Mouse (Mus musculus) limb, embryonic 12.5 days (tissue): Measurements from ENCODE around the gene Creb5. TPM values are rescaled to one million over a fixed set of nuclear protein-coding genes. Genes with fewer than 3 reads are reported as not detected.
A peak's percentile ranks its signal among the peaks of the same experiment; 100 is the strongest.

Experiments
- ATAC-seq: fragments of 200-750 bp; cut with Nextera tagmentation; 2 replicates; pipeline ENCODE4 v1.8.0; 2017; ENCODE audit warnings: low read depth, moderate TSS enrichment; ENCODE audit not compliant: insufficient number of reproducible peaks, insufficient read depth, low FRiP score, low TSS enrichment
- H3K27ac ChIP-seq: fragments of 300-500 bp; sonication (generic); 2 replicates; pipeline ENCODE4 v1.5.1; 2016; ENCODE audit warnings: mild to moderate bottlenecking, moderate library complexity
- H3K27me3 ChIP-seq: fragments of 300-500 bp; sonication (generic); 2 replicates; pipeline ENCODE4 v1.6.1; 2016; ENCODE audit warnings: mild to moderate bottlenecking, moderate library complexity
- H3K36me3 ChIP-seq: fragments of 300-500 bp; sonication (generic); 2 replicates; pipeline ENCODE4 v1.6.1; 2016; ENCODE audit warnings: mild to moderate bottlenecking, moderate library complexity
- H3K4me1 ChIP-seq: fragments of 300-500 bp; sonication (generic); replicated peaks from 2 replicates; pipeline ENCODE4 v1.6.1; 2016
- H3K4me2 ChIP-seq: fragments of 300-500 bp; sonication (generic); 2 replicates; pipeline ENCODE4 v1.6.1; 2016; ENCODE audit warnings: mild to moderate bottlenecking, moderate library complexity
- H3K4me3 ChIP-seq: fragments of 300-500 bp; sonication (generic); replicated peaks from 2 replicates; pipeline ENCODE4 v1.5.1; 2016; ENCODE audit warnings: mild to moderate bottlenecking
- H3K9ac ChIP-seq: fragments of 300-500 bp; sonication (generic); replicated peaks from 2 replicates; pipeline ENCODE4 v1.6.1; 2016; ENCODE audit warnings: mild to moderate bottlenecking, moderate library complexity
- H3K9me3 ChIP-seq: fragments of 300-500 bp; sonication (generic); 2 replicates; pipeline ENCODE4 v1.6.1; 2016; ENCODE audit warnings: mild to moderate bottlenecking, moderate library complexity
- WGBS: fragments of 180-500 bp; shearing (Covaris S2); methylation state at CpG from one replicate; pipeline ENCODE4 v1.1.7; 2016; 5-methylcytosine and 5-hydroxymethylcytosine counted together
- polyA plus RNA-seq: library from polyadenylated mRNA; unstranded; fragments of >200 nt; fragmentation: Nextera tagmentation; extraction: Ambion mirVana; gene quantifications from 2 replicates; pipeline ENCODE4 v1.2.1, GENCODE M21; 2016

Creb5 gene
- polyA plus RNA-seq, 1 experiment from 2014 or later, result 84.2 TPM

DNA sequence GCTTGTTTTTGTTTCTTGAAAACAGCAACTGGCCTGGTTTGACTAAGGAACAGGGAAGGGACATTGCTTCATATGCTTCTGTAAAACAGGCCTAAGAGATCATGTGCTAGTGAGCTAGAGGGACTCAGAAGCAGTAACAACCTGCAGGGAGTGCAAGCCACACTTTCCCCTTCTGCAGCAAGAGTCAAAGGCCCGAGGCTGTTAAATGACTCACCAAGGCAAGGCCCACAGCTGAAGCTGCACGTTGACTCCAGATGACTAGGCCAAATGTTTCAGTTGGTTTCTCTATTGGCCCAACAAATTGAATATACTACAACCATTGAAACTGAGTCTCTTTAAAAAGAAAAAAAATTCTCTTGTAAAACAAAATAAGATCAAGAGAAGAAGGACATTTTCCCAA is 417.4 kb downstream of the Creb5 start:
- Histone ChIP-seq H3K27ac (no peak overlapping the region), H3K9ac (no peak overlapping the region), H3K9me3 (no peaks in the 10 kb centered on the region), H3K4me2 (no peak overlapping the region), H3K4me3 (no peak overlapping the region), H3K27me3 (no peaks in the 10 kb centered on the region), H3K36me3 (no peaks in the 10 kb centered on the region), H3K4me1 (peaks cover 3% of the 10 kb centered on the region; the same call in 1 of the 2 replicates)
- no peak for ATAC-seq
- 12% methylated on average over 2 of the region's 2 CpGs for WGBS

DNA sequence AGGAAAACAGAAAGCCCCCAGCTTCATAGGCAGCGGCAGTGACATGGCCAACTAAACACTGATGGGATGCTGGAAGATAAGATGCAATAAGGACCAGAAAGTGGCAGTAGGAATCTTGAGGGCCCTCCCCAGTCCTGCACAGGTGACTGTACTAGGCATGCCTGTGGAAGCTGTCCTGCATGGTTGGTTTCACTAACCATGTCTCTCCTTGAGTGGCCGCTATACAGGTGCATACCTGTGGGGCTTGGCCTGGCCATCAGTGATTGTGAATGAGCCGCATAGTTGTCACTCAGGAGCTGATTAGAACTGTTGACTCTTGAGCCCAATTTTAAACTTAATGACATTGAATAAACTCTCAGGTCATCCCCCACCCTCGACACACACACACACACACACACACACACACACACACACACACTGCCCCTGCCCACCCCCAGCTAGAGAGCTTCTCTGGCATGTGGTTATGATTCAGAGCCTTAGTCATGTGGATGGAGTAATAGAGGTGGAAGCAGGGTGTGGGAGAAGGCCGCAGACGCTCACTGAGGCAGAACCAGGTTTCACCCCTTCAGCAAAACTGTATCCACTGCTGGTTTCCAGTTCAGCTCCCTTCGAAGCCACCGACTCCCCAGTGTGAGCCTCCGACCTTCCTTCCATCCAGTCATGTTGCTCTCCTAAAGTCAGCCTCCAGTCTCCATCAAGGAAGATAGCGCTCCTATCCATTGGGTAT is 419.7 kb downstream of the Creb5 start:
- Histone ChIP-seq H3K9ac (no peak overlapping the region), H3K9me3 (no peaks in the 10 kb centered on the region), H3K27ac (no peak overlapping the region), H3K27me3 (no peaks in the 10 kb centered on the region), H3K4me1 (peaks cover 3% of the 10 kb centered on the region; the same call in 1 of the 2 replicates), H3K4me3 (no peak overlapping the region), H3K36me3 (no peaks in the 10 kb centered on the region), H3K4me2 (no peak overlapping the region)
- WGBS, result 84% methylated on average over 10 of the region's 10 CpGs
- ATAC-seq, result no peak

DNA sequence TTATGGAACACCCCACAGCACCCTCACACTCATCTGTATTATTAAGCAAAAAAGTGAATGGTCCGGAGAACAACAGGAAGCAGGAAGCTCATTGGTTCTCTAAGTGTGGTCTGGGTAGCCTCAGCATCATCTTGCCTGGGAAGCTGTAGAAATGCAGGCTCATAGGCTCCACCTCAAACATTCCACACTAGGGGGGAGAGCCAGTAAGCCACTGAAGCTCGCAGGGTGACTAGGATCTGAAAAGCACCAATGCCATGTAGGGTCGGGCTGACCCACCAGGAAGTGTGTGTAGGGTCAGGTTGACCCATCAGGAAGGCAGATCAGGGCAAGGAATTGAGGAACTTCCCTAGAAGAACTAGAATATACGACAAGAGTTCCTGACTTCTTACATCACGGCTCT is 420.7 kb downstream of the Creb5 start:
- H3K36me3 ChIP-seq, result no peaks in the 10 kb centered on the region
- no peak overlapping the region for H3K4me2 ChIP-seq
- peaks cover 3% of the 10 kb centered on the region; the same call in 1 of the 2 replicates for H3K4me1 ChIP-seq
- H3K27ac ChIP-seq, result no peak overlapping the region
- no peaks in the 10 kb centered on the region for H3K9me3 ChIP-seq
- no peaks in the 10 kb centered on the region for H3K27me3 ChIP-seq
- 68% methylated on average over 5 of the region's 5 CpGs for WGBS
- no peak overlapping the region for H3K4me3 ChIP-seq
- no peak for ATAC-seq
- H3K9ac ChIP-seq, result no peak overlapping the region

GRCm38 (mm10) chr6:53709694-53710442 is 422.8 kb downstream of the Creb5 start:
- no peak overlapping the region for H3K9ac ChIP-seq
- WGBS, result 89% methylated on average over 14 of the region's 14 CpGs
- peaks cover 5% of the 10 kb centered on the region; the same call in 1 of the 2 replicates for H3K4me1 ChIP-seq
- no peaks in the 10 kb centered on the region for H3K36me3 ChIP-seq
- H3K4me2 ChIP-seq, result no peak overlapping the region
- ATAC-seq, result no peak
- H3K9me3 ChIP-seq, result no peaks in the 10 kb centered on the region
- H3K4me3 ChIP-seq, result no peak overlapping the region
- H3K27me3 ChIP-seq, result no peaks in the 10 kb centered on the region
- no peak overlapping the region for H3K27ac ChIP-seq

DNA sequence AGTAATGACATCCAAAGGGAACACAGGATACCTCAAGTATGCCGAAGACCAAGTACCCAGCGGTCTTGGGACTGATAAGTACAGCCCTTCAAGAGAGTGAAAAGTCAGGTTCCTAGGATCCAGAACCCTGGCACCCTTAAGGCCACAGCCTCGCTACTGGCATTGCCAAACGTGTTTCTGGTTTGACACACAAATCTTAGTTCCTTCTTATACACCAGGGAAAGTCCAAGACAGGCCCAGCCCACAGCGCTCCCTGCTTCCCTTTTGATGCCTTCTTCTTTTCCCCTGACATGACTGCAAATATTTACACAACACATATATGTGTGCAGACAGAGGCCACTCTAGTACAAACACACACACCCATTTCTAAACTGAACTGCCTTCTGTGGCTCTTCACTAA is 423.5 kb downstream of the Creb5 start:
- H3K9ac ChIP-seq, result no peak overlapping the region
- no peak overlapping the region for H3K4me3 ChIP-seq
- no peak for ATAC-seq
- 86% methylated on average over 5 of the region's 5 CpGs for WGBS
- H3K27me3 ChIP-seq, result no peaks in the 10 kb centered on the region
- H3K4me2 ChIP-seq, result no peak overlapping the region
- H3K4me1 ChIP-seq, result peaks cover 6% of the 10 kb centered on the region; the same call in 1 of the 2 replicates
- no peaks in the 10 kb centered on the region for H3K36me3 ChIP-seq
- no peaks in the 10 kb centered on the region for H3K9me3 ChIP-seq
- no peak overlapping the region for H3K27ac ChIP-seq

- no peak for ATAC-seq
- Histone ChIP-seq H3K36me3 (no peaks in the 10 kb centered on the region), H3K9me3 (no peaks in the 10 kb centered on the region), H3K9ac (no peak overlapping the region), H3K4me3 (no peak overlapping the region), H3K27ac (no peak overlapping the region), H3K4me1 (peaks cover 5% of the 10 kb centered on the region; the same call in 1 of the 2 replicates), H3K27me3 (no peaks in the 10 kb centered on the region), H3K4me2 (no peak overlapping the region)
- 76% methylated on average over 9 of the region's 9 CpGs for WGBS
These were observed 426.1 kb downstream of the Creb5 start for GRCm38 (mm10) chr6:53713152-53713551.

DNA sequence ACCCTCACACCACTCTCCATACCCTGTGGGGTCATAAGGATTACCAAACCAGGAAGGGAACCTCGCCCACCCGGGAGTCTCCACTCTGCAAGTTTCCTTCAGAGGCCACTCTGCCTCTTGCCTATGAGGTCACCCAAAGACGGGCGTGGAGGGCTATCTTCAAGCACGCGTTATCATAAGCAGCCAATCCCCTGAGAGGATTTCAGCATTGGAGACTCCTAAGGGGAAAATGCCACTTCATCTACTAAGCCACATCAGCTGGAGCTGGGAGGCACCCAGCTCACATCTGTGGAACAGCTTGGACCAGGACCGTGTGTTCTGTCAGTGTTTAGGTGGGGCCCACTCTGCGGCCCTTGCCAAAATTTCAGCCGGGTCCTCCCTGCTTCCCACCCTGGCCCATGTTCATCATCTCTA is 427.8 kb downstream of the Creb5 start:
- no peaks in the 10 kb centered on the region for H3K36me3 ChIP-seq
- no peak overlapping the region for H3K4me3 ChIP-seq
- no peaks in the 10 kb centered on the region for H3K9me3 ChIP-seq
- 91% methylated on average over 9 of the region's 9 CpGs for WGBS
- ATAC-seq, result no peak
- no peak overlapping the region for H3K4me2 ChIP-seq
- H3K27me3 ChIP-seq, result no peaks in the 10 kb centered on the region
- H3K27ac ChIP-seq, result no peak overlapping the region
- peaks cover 10% of the 10 kb centered on the region; the same call in 1 of the 2 replicates for H3K4me1 ChIP-seq
- H3K9ac ChIP-seq, result no peak overlapping the region

- Histone ChIP-seq H3K4me2 (no peak overlapping the region), H3K36me3 (no peaks in the 10 kb centered on the region), H3K4me1 (peaks cover 16% of the 10 kb centered on the region; the same call in 1 of the 2 replicates), H3K9ac (no peak overlapping the region), H3K9me3 (no peaks in the 10 kb centered on the region), H3K4me3 (no peak overlapping the region), H3K27me3 (no peaks in the 10 kb centered on the region), H3K27ac (no peak overlapping the region)
- no peak for ATAC-seq
- WGBS, result 83% methylated on average over 9 of the region's 9 CpGs
These were observed 428.9 kb downstream of the Creb5 start for GRCm38 (mm10) chr6:53716013-53716412.

DNA sequence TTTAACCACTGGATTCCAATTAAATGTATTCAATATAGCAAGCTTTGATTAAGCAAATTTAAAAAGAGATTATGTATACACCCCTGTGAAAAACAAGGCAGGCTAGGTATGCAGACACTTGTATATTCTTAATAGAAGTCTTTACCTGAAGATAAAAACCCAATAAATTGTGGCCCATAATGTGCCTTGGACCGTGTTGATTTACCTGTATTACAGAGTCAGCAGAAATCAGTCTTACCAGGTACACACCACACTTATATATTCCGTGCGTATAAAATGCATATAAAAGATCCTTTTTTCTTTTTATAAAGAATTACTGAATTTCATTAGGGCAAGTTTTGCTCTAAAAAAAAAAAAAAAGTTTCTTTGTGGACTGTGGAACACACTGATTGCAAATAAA is 432.9 kb downstream of the Creb5 start:
- H3K27ac ChIP-seq, result no peak overlapping the region
- no peak overlapping the region for H3K4me3 ChIP-seq
- H3K36me3 ChIP-seq, result no peaks in the 10 kb centered on the region
- H3K4me1 ChIP-seq, result peaks cover 19% of the 10 kb centered on the region
- H3K4me2 ChIP-seq, result no peak overlapping the region
- WGBS, result 55% methylated on average over 3 of the region's 3 CpGs
- no peak overlapping the region for H3K9ac ChIP-seq
- H3K27me3 ChIP-seq, result no peaks in the 10 kb centered on the region
- no peaks in the 10 kb centered on the region for H3K9me3 ChIP-seq
- ATAC-seq, result peak; percentile 75

- no peak overlapping the region for H3K9ac ChIP-seq
- H3K9me3 ChIP-seq, result no peaks in the 10 kb centered on the region
- H3K27me3 ChIP-seq, result no peaks in the 10 kb centered on the region
- no peak overlapping the region for H3K4me2 ChIP-seq
- peaks cover 17% of the 10 kb centered on the region for H3K4me1 ChIP-seq
- H3K27ac ChIP-seq, result no peak overlapping the region
- peak; percentile 19; the same call in 1 of the 2 replicates for ATAC-seq
- WGBS, result 12% methylated on average over 9 of the region's 9 CpGs
- no peak overlapping the region for H3K4me3 ChIP-seq
- no peaks in the 10 kb centered on the region for H3K36me3 ChIP-seq
These were observed 434.5 kb downstream of the Creb5 start for GRCm38 (mm10) chr6:53721595-53721994.

DNA sequence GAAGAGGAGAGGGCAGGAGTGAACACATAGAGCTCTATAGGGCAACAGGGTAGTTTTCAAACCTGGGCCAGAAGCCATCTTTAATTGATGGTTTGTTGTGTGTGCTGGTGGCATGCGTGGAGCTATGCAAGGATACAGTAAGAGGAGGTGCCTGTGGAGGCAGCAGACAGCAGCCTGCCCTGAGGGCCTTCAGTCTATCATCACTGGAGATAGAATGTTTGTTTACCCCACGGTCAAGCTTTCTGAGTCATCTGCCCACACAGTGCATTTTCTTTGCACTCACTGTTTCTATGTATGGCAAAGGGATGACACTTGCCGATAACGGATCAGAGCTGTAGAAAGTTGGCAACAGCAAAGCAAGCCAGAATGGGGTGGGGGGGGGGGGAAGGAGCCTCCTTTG is 435.6 kb downstream of the Creb5 start:
- H3K36me3 ChIP-seq, result no peaks in the 10 kb centered on the region
- no peaks in the 10 kb centered on the region for H3K9me3 ChIP-seq
- 92% methylated on average over 4 of the region's 4 CpGs for WGBS
- H3K9ac ChIP-seq, result no peak overlapping the region
- no peak for ATAC-seq
- no peak overlapping the region for H3K27ac ChIP-seq
- no peak overlapping the region for H3K4me3 ChIP-seq
- no peak overlapping the region for H3K4me2 ChIP-seq
- peaks cover 17% of the 10 kb centered on the region for H3K4me1 ChIP-seq
- no peaks in the 10 kb centered on the region for H3K27me3 ChIP-seq
